Mouse (Mus musculus): ENCODE data around the gene Phyhd1.
A peak's percentile ranks its signal among the peaks of the same experiment; 100 is the strongest.

Phyhd1 gene

GRCm38 (mm10) chr2:30281651-30282050 is 15.6 kb downstream of the Phyhd1 start:
- DNase-seq (ENCODE audit: extremely low read depth, insufficient read length, low spot score), result no peak

DNA sequence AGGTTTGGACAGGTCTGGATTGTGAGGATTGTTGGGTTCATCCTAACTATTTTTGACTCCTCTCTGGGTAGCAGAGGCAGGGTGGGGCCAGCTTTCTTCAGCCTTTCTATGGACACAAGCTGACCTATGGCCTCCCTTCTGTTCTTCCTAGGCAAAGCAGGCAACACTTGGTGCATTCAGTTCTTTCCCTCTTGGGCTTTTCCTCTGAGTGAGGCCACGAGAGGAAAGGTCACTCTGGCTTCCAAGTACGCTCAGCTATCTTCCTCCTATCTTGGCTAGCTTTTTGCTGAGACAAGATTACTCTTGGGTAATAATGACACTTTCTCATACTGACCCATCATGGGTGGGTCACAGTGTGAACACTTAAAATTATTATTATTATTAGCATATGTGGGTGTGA is 17.2 kb downstream of the Phyhd1 start:
- no peak for DNase-seq (ENCODE audit: extremely low read depth, insufficient read length, low spot score)

GRCm38 (mm10) chr2:30285004-30285403 is 19.0 kb downstream of the Phyhd1 start:
- no peak for DNase-seq (ENCODE audit: extremely low read depth, insufficient read length, low spot score)

GRCm38 (mm10) chr2:30285416-30286181 is 19.6 kb downstream of the Phyhd1 start:
- no peak for DNase-seq (ENCODE audit: extremely low read depth, insufficient read length, low spot score)

DNA sequence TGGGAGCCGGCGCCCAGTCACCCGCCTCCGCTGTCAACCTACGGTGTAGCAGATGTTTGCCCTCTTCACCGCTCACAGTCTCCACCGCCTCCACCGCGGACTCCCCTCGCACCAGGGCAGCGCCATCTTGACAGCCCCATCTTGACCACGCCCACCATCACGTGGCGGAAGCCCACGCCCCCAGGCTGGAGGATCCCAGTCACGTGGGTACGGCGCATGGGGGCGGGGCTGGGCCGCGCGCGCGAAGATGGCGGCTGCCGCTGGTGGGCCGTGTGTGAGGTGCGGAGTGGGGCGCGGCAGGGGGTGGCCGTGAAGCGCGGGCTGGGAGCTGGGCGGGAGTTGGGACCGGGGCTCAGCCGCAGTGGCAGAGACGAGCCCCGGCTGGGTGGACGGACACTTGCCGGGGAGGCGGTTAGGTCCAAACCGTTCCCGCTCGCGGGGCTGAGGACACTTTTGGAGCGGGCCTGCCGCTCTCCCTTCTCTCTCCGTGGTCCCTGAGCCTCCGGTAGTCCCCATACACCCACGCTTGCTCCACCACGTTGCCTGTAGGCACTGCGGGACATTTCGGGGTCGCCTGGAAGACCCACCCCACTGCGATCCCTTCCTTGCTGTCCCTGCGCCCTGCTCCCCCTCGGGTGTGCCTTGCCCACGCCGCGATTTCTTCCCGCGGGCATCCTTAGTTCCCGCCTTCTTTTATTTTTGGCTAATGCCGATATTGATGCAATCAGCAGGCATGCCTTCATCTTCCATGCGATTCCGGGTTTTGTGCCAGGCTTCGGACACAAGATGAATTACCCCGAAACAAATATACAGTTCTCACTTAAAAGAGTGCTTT is 20.4 kb downstream of the Phyhd1 start, which contains the start of the genes Dolk and Nup188:
Gene Dolk (minus strand): TSS at position 143 of the 835 bp plus-strand sequence.
Gene Nup188 (plus strand): TSS at position 206 of the 835 bp plus-strand sequence.
- peak; percentile 86 for DNase-seq (ENCODE audit: extremely low read depth, insufficient read length, low spot score)

DNA sequence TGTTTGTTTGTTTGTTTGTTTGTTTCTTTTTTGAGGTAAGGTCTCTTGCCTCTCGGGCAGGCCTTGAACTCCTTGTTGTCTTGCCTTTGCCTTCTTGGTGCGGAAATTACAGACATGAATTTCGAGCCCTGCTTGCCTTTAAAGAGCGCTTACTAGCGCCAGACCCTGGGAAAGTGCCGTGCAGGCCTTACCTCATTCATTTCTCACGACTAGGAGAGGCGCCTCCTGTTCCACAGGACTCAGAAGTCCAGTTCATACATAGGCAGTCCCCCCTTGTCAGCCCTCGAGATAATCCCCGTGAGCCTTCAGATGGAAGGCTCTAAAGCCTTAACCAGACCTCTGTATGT is 21.0 kb downstream of the Phyhd1 start:
- peak; percentile 23 for DNase-seq (ENCODE audit: extremely low read depth, insufficient read length, low spot score)

DNA sequence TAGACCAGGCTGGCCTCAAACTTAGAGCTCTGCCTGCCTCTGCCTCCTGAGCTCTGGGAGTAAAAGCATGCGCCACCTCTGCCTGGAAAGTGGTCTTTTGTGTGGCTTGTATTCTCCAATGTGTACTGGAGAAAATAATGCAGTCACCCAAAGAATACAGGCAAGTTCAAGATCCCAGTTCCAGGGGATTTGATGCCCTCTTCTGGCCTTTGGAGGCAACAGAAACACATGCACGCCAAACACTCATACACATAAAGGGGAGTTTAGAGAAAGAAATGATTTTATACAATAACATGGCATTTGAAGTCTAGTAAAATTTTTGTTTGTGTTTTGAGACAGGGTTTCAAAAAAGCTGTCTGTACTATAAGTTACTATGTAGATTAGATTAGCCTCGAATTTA is 33.5 kb downstream of the Phyhd1 start:
- no peak for DNase-seq (ENCODE audit: extremely low read depth, insufficient read length, low spot score)

GRCm38 (mm10) chr2:30299966-30300365 is 34.0 kb downstream of the Phyhd1 start:
- no peak for DNase-seq (ENCODE audit: extremely low read depth, insufficient read length, low spot score)

DNA sequence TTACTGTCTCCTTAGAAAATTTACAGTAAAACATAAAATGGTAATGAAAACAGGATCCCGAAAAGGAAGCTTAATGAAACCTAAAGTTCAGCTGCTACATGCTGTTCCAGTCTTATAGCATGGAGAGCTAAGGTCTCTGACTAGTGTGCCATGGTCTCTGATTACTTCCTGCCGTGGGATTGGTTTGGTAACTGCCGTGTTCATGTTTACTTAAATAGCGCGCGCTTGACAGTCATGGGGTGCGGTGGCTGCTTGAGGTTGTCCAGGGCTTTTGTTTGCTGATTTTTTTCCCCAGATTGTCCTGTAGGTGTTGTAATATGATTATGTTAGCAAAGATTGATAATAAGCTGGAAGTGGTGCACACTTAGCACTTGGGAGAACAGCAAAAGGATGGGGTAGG is 40.1 kb downstream of the Phyhd1 start:
- no peak for DNase-seq (ENCODE audit: extremely low read depth, insufficient read length, low spot score)

- DNase-seq (ENCODE audit: extremely low read depth, insufficient read length, low spot score), result no peak
Observed at GRCm38 (mm10) chr2:30309351-30309750, 43.3 kb downstream of the Phyhd1 start.

GRCm38 (mm10) chr2:30311481-30311880 is 45.5 kb downstream of the Phyhd1 start:
- DNase-seq (ENCODE audit: extremely low read depth, insufficient read length, low spot score), result no peak

DNA sequence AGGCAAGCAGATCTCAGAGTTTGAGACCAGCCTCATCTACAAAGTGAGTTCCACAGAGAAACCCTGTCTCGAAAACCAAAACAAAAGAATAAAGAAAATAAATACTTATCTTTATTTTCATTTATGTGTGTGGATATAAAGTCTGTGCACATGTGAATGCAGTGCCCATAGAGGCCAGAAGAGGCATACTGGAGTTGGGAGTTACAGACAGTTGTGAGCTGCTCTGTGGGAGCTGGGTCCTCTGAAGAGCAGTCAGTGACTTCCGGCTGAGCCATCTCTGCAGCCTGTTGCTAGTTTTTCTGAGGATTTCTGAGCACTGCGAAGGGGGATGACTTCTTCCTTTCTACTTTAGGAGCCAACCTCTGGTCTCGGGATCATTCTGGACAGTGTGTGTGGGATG is 50.1 kb downstream of the Phyhd1 start:
- no peak for DNase-seq (ENCODE audit: extremely low read depth, insufficient read length, low spot score)

GRCm38 (mm10) chr2:30316955-30317354 is 51.0 kb downstream of the Phyhd1 start:
- no peak for DNase-seq (ENCODE audit: extremely low read depth, insufficient read length, low spot score)

DNA sequence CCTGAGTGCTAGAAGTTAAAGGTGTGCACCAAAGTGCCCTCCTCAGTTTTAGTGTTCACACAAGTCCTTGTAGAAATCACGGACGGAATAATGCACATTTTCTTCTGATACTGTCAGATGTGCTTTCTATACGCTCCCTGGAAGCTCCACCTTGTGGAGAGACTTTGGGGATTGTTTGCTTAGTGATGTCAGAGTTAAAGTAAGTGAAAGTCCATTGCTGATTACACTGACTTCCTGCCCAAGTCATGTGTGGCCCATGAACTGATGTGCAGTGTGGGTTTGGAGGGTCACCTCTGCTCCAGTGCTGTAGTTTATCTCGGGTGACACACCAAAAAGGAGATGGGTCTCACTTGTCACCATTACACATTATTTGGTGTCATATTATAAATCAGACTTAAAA is 53.3 kb downstream of the Phyhd1 start:
- no peak for DNase-seq (ENCODE audit: extremely low read depth, insufficient read length, low spot score)

- DNase-seq (ENCODE audit: extremely low read depth, insufficient read length, low spot score), result peak; percentile 60
Observed at GRCm38 (mm10) chr2:30323111-30323510, 57.1 kb downstream of the Phyhd1 start.

DNA sequence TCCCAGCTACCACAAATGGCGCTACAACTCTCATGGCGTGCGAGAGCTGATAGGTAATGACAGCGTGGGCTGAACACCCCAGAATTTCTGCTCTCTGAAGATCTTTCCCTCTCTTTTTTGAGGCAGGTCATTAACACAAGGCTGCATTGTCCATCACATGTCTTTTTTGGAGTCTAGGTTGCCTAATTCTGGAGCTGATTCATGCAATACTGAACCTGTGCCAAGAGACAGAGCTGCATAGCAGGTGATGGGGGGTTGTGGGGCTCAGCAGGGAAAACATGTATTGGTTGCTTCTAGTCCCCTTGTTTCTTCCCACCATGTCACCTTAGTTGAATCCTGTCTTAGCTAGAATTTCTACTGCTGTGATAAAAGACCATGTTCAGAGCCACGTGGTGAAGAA is 59.3 kb downstream of the Phyhd1 start:
- DNase-seq (ENCODE audit: extremely low read depth, insufficient read length, low spot score), result no peak

- DNase-seq (ENCODE audit: extremely low read depth, insufficient read length, low spot score), result no peak
Observed at GRCm38 (mm10) chr2:30327276-30327675, 61.3 kb downstream of the Phyhd1 start.

GRCm38 (mm10) chr2:30328791-30329190 is 62.8 kb downstream of the Phyhd1 start:
- DNase-seq (ENCODE audit: extremely low read depth, insufficient read length, low spot score), result no peak
